Mouse (Mus musculus): ENCODE measurements at regions not wholly inside any gene's neighbourhood (a gene's known extent, or its start where the extent isn't known, plus 50 kb on each side); places are given as distances from the start of the nearest gene placed in this dataset.
A peak's percentile ranks its signal among the peaks of the same experiment; 100 is the strongest.

GRCm38 (mm10) chr3:19062249-19062859 is 566.1 kb downstream of the 1700064H15Rik start:
- DNase-seq (ENCODE audit: extremely low spot score, low spot score) = peak; percentile 35

GRCm38 (mm10) chr3:19067141-19067757 is 561.2 kb downstream of the 1700064H15Rik start:
- no peak for DNase-seq (ENCODE audit: extremely low spot score, low spot score)
